ENCODE assay signal across 9 mouse cellular contexts in the genomic region with DNA sequence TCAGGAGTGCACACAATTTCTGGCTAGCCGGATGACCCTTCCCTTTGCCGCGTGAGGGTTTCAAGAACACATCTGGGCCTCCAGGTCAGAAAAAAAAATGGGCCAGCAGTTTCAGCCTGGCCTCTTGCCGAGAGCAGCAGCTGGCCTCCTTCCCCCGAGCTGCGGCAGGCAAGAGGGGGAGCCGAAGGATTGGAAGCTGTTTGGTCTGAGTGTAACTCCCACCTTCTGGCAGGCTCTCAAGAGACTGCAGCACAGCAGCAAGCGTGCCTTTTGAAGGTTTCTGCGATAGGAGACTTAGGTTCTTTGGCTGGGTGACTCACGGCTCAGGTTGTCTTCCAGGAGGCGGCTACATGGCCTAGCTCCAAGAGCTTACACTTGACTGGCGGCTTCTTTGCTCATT.
A peak's percentile ranks its signal among the peaks of the same experiment; 100 is the strongest.
DNase-seq lines count a peak whose midpoint lies in the region; ATAC-seq lines count a peak whose summit lies in the region.
"Had no signal": no experiment of that assay in that cellular context is flagged by ENCODE, and none has a peak within 500 bp of the region (broad histone marks: within the 10 kb centered on the region; RNA-seq: fewer than 3 reads in every experiment).

No protein-coding gene starts in this region.

- no peak overlapping the region for H3K9ac ChIP-seq in hindbrain, embryonic 14.5 days
- H3K9ac ChIP-seq: liver, embryonic 13.5 days had no signal

- no peak overlapping the region for H3K27ac ChIP-seq in hindbrain, embryonic 14.5 days
- H3K27ac ChIP-seq: liver, embryonic 13.5 days had no signal

- no peaks in the 10 kb centered on the region for H3K27me3 ChIP-seq in hindbrain, embryonic 14.5 days (ENCODE audit: control insufficient read depth, insufficient read depth, low read length)
- H3K27me3 ChIP-seq: liver, embryonic 13.5 days had no signal

- 57% methylated on average over 12 of the region's 12 CpGs for WGBS in hindbrain, embryonic 14.5 days

- H3K4me1 ChIP-seq in hindbrain, embryonic 14.5 days (replicated peaks; ENCODE audit: control insufficient read depth, insufficient read depth, low read length), result peaks cover 15% of the 10 kb centered on the region
- H3K4me1 ChIP-seq: liver, embryonic 13.5 days had no signal

- no peak overlapping the region for H3K4me2 ChIP-seq in hindbrain, embryonic 14.5 days (replicated peaks)
- H3K4me2 ChIP-seq: liver, embryonic 13.5 days had no signal

- ATAC-seq in hindbrain, embryonic 14.5 days (ENCODE audit: low FRiP score), result no peak

- no peaks in the 10 kb centered on the region for H3K36me3 ChIP-seq in hindbrain, embryonic 14.5 days (replicated peaks; ENCODE audit: control insufficient read depth, insufficient read depth)
- H3K36me3 ChIP-seq: liver, embryonic 13.5 days had no signal

- DNase-seq in layer of hippocampus, adult 11-12 months (ENCODE audit: low spot score), result peak; percentile 49
- no peak for DNase-seq in layer of hippocampus, adult 18-20 months (ENCODE audit: low spot score in 2 of 2)
- DNase-seq in gastrocnemius, adult 18-20 months (ENCODE audit: low spot score), result peak; percentile 30
- peak; percentile 28 for DNase-seq in kidney, adult 8-10 months
- peak; percentile 83 for DNase-seq in lung, postnatal 10 days
- no peak for DNase-seq in thymus, postnatal 0 days (ENCODE audit: low spot score)
- no peak for DNase-seq in hindbrain, embryonic 14.5 days (ENCODE audit: low spot score)
- DNase-seq in spleen, postnatal 36 days (ENCODE audit: low spot score in 2 of 2), result no peak
- DNase-seq: liver, embryonic 13.5 days had no signal

- H3K9me3 ChIP-seq in hindbrain, embryonic 14.5 days (ENCODE audit: control insufficient read depth, low read length), result no peaks in the 10 kb centered on the region
- H3K9me3 ChIP-seq: liver, embryonic 13.5 days had no signal

- H3K4me3 ChIP-seq in hindbrain, embryonic 14.5 days (replicated peaks; ENCODE audit: low read length), result no peak overlapping the region
- H3K4me3 ChIP-seq: liver, embryonic 13.5 days had no signal

Comparison
In these comparisons a context has a peak if more than half of its experiments do, and no peak if none do; other contexts are left out.
1. DNase-seq: peak in layer of hippocampus, adult 11-12 months (single experiment), gastrocnemius, adult 18-20 months (single experiment), kidney, adult 8-10 months (2 of 2) and lung, postnatal 10 days (single experiment); none in layer of hippocampus, adult 18-20 months (0 of 2), thymus, postnatal 0 days (single experiment), hindbrain, embryonic 14.5 days (single experiment) and spleen, postnatal 36 days (0 of 2).